Mouse (Mus musculus): ENCODE data around the gene Cga.
"Not testable (repeated sequence)": the region's sequence is repeated elsewhere in the genome, so short reads cannot be mapped to it uniquely, and the experiment has no call there.

Gene Cga

DNA sequence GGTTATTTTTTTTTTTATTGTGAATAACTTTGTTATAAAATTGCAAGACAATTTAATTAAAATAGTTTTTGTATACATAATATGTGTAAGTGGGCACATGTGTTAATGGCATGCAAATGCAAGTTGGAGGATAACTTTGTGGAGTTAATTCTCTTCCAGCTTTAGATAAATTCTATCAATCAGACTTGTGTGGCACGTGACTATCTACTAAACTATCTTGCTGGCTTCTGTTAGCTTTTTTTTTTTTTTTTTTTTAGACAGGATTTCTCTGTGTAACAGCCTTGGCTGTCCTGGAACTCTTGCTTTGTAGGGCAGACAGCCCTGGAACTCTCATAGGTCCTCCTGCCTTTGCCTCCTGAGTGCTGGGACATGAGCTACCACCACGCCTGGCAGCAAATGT lies 4.9 kb downstream of the Cga start:
- DNase-seq, result no peak

DNA sequence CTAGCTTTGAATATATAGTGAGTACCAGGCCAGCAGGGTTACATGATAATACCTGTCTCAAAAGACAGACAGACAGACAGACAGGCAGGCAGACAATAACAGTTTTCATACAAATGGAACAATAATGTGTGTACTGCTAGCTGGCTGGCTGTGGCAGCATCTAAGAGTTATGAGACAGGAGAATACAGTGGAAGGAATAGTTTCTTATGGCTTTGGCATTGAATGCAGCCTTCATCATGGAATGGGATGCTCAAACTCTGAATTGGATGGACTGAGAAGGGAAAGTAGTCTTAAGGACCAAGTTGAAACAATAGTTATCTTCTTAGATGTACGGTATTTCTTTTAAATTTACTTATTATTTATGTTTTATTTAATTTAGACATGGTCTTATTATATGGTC lies 5.7 kb downstream of the Cga start:
- DNase-seq, result no peak

DNA sequence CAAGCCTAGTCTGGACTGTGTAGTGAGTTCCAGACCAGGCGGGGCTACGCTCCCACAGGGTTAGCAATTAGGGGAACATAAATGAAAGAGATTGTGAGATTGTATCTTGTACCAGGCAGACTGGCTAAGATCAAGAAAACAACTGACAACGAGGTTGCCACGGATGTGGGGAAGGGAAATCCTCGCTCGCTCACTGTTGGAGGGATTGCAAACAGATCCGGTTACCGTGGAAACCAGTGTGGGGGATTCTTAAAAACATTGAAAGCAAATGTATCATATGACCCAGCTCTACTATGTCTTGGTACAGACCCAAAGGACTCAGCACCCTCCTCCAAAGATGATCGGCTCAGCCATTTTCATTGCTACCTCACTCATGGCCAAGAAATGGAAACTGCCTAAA lies 6.6 kb downstream of the Cga start:
- no peak for DNase-seq

DNA sequence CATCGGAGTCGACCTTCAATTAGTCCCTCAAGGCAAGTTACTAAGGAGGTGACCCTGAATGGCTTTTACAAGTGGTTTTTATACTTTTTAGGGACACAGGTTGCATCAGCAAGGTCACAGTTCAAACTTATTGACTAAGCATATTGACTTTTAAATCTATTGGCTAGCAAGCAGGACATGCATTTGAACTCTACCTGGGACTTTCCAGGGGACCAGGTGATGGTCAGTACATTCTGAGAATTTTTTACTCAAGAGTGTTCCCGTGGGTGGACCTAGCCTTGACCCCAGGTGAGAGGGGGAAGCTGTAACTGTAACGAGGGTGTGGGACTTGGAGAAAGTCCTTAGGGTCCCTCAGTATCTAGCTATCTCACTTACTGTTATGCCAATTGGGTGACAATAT lies 7.6 kb downstream of the Cga start:
- no peak for DNase-seq

DNA sequence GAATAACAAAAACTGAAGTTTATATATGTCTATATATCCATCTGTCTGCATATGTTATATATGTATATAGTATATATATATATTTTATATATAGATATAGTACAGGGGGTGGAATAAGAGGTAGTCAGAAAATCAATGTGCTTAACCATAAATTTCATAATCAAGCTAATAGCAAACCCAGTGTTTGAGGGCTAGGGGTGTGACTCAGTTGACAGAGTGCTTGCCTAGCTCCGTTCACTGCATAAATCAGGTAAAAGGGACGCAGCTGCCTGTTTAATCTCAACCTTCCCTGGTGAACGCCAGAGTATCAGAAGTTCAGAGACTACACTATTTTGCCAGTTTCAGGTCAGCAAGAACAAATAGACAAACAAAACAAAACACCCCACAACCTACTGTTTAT lies 8.0 kb downstream of the Cga start:
- DNase-seq, result not testable (repeated sequence)

DNA sequence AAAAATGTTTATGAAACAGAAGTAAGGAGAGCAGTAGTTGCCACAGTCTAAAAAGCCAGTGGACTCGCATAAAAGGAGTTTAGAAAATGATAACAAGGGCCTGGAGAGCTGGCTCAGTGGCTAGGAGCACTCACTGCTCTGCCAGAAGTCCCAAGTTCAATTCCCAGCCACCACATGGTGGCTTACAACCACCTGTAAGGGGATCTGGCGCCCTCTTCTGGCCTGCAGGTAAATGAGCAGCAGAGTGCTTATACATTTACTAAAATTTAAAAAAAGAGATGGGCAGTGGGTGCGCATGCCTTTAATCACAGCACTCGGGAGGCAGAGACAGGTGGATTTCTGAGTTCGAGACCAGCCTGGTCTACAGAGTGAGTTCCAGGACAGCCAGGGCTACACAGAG lies 11.8 kb downstream of the Cga start:
- peak; percentile 9 for DNase-seq

DNA sequence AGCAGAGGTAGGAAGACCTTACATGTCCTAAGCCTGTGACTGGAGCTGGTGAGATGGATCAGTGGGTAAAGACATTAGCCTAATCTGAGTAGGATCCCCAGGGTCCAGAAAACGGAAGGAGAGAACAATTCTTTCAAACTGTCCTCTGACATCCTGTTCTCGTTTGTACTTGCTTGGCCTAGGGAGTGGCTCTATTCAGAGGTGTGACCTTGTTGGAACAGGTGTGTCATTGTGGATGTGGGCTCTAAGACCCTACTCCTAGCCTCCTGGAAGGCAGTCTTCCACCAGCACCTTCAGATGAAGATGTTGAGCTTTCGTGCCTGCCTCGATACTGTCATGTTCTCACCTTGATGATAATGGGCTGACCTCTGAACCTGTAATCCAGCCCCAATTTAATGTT lies 12.6 kb downstream of the Cga start:
- DNase-seq, result no peak

DNA sequence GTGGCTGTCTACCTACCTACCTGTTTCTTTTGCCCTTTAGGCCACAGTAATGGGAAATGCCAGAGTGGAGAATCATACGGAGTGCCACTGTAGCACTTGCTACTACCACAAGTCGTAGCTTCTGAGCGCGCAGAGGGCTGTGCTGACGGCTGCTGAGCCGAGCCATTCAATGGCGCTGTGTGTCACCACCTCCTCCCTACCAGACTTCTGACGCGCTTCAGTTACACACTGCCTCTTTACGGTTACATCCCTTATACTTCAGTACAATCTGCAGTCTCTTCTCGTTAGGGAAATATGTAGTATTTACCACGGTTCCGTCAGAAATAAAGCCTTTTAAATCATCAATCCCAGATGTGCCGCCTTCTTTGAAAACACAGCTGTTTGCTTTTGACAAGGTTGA lies 13.4 kb downstream of the Cga start:
- DNase-seq, result no peak

DNA sequence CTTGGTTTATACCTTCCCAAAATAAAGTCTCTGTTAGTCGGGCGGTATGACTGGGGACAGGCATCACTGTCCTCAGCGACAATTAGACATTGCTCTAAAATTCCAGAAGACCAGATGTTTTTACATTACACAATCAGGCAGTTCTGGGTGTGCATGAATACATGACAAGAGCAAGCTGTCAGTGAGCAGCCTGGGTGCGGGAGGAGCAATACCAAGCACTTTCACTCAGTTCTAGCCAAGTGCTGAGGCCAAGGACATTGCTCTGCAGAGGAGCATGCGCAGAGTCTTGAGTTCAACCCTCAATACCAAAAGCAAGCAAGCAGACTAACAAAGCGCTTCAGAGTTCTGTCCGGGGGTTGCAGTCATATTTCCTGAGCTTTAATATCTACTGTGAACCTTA lies 14.5 kb downstream of the Cga start:
- no peak for DNase-seq

DNA sequence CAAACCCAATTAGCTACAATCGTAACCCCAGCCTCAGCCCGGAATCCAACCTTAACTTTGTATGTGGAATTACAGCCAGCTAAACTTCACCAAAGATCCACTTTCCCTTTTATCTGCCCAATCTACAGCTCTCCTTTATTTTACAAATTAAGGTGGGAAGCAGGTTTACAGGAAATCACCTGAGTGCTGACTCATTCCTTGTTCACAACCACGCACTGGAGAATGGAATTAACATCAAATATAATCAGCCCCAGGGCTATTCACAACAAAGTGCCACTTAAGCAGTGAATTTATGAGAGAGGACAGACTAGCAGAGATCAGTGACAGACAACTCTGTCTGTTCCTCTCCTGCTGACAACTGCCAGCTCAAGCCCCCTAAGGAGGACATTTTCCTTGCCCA lies 17.8 kb downstream of the Cga start:
- DNase-seq, result no peak

DNA sequence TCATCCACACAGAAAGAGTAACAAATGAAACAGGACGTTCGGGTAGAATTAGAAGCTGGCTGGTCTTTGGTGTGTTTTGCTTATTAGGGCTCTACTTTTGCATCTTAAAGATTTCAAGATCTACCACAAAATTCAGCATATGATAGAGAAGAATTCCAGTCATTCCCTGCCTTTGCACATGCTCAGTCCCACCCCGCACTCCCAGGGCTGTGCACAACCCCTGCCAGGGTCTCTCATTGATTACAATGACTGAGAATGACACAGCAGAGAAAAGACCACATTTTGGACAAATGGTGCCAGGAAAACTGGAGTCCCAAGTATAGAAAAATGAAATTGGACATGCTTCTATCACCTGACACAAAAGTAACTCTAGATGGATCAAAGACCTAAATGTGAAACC lies 18.6 kb downstream of the Cga start:
- DNase-seq, result no peak

DNA sequence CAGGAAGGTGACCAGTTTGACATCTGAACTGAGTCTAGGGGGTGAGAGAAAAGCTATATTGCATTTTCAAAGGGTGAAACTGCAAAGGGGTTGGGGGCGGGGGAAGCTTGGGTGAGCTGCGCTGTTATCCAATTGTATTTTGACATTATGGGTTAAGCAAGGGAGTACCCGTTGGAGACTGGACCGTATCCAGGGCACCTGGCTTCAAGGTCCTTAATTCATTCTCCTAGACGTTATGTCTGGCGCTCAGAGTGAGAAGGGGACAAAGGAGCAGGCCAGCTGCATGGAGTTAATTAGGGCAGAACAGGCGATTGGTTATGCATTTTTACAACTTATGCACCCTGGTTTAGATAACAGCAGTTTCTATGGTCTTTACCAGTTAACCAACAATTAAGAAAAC lies 23.8 kb downstream of the Cga start:
- DNase-seq, result no peak

DNA sequence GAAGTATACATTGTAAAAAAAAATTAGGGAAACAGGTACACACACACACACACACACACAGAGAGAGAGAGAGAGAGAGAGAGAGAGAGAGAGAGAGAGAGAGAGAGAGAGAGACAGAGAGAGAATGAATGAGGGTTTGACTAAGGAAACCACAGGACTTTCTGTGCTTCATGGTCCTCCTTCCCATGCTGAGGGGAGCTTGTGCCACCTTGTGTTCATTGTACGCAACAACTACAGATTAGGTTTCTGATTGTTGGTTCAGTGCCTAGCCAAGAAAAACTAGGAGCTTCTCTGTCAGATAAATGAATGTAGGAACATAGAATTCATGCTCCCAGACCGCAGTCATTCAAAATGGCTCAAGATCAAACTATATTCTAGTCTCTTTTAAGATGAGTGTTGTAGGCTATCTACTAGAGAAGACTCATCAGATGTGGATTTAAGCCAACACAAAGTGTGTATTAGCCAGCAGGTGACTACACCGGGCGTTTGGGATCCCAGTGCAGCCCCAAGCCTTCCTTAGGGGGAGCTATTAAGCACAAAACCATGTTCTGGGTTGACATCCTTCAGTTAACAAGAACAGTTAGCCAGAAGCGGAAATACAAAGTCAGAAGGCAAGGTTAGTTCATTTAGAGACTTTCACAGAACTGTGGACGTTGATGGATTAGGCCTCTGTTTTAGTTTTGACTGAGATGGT lies 28.7 kb downstream of the Cga start:
- DNase-seq, result peak; percentile 32

DNA sequence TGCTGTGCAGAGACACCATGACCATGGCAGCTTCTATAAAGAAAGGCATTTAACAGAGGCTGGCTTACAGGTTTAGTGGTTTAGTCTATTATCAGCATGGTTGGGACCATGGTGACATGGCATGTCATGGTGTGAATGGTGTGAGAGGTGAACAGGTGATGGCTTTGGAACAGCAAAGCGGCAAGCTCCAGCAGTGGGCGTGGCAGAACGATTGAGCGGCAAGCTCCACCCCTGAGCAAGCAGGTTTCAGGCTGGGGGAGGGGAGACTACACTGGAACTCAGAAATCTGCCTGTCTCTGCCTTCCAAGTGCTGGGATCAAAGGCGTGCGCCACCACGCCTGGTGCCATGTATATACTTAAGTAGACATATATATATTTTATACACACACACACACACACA lies 34.8 kb downstream of the Cga start:
- DNase-seq, result not testable (repeated sequence)

DNA sequence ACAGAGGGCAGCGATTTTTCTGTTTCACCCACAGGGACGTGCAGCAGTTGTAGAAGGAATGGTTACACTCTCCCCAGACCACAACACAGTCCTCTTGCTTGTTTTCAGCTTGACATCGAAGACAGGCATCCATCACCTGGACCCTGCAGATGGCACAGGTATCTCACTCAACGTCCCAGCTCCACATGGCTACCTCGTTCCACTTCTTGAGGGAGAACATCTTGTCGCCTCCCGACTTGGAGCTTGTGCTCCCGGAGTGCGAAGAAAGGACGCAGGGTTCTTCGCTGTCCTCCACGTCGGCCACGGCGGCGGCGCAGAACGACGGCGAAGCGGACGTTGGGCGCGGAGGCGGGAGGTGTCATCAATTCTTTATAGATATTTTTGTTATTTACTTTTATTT lies 47.5 kb downstream of the Cga start:
- DNase-seq, result no peak

DNA sequence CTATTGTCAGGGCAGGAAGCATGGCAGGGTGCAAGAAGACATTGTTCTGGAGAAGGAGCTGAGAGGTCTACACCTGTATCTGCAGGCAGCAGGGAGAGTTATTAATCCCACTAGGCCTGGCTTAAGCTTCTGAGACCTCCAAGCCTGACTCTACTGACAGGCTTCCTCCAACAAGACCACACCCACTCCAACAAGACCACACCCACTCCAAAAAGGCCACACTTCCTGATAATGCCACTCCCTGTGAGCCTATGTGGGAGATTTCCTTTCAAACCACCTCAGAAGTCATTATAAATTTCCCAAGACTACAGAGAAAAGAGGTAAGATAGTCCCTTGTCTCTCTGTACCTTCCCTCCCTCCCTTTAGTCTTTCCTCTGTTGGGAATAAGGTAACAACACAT lies 53.6 kb downstream of the Cga start:
- no peak for DNase-seq

DNA sequence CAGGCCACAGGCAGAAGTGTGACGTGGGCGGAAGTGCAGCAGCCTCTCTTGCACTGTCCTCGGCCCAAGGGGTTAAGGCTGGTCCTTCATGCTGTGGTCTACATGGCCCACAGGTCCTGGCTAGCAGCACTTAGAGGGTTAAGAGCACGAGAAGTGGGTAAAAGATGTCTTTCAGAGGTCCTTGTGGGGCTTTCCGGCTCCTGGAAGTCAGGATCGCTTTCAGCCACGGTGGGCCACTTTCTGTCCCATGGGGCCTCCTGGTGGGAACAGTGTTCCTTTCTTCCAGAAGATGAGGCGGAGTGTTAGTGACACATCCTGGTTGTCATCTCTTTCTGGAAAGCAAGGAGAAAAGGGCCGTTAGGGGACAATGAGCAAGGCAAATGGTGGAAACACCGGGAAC lies 60.1 kb downstream of the Cga start:
- no peak for DNase-seq

All from kidney, adult 18-20 months (tissue).